Mouse (Mus musculus): Measurements from ENCODE around the gene Kcnd3. TPM values are rescaled to one million over a fixed set of nuclear protein-coding genes. Genes with fewer than 3 reads are reported as not detected.
"Not testable (repeated sequence)": the region's sequence is repeated elsewhere in the genome, so short reads cannot be mapped to it uniquely, and the experiment has no call there.

Kcnd3 gene
- polyA plus RNA-seq, 1 experiment from 2014 or later: 0.24 TPM

DNA sequence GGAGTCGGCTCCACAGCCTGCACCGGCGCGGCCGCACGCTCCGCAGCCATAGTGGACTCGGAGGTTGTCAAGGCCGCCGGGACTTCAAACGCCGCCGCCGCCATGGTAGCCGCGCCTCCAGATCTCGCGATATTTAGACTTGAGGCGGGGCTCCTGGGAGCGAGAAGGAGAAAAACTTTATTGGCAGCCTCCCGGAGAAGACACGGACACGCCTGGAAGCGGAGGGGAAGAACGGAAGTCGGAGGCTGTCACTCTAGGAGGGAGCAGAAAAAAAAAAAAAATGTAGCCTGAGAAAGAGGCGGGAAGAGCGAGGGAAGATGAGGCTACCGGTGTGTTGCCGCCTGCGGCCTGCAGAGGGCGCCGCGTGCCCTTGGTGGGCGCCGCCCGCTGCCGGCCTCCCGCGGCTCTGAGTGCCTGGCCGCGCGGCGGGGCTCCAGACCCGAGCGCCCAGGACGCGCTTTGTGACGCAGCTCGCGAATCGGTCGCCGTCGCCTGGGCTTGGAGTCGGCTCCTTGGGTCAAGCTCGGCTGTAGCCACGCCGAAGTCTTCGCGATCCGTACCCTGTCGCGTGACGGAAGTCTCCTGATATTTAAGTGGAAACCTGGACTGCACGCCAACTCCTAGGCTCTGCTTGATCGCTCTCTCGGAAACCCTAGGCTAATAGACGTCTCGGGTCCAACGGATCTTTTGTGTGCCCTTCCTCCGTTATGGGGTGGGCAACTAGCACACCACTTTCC, 235.4 kb downstream of the Kcnd3 start, which contains the start of gene Ddx20:
TSS of gene Ddx20 (minus strand) at position 251 of the 737 bp plus-strand sequence.
- peak within 1 kb of the TSS; percentile 79 for H3K27ac ChIP-seq
- peak within 1 kb of the TSS; percentile 71 for H3K4me2 ChIP-seq
- peak within 1 kb of the TSS; percentile 94 for H3K9ac ChIP-seq (replicated peaks)
- H3K4me3 ChIP-seq (replicated peaks): peak within 1 kb of the TSS; percentile 94
- H3K9me3 ChIP-seq: no peaks in the 10 kb centered on the region
- WGBS: under 1% methylated on average over 71 of the region's 72 CpGs
- H3K4me1 ChIP-seq (replicated peaks): peaks cover 9% of the 10 kb centered on the region
- peak; percentile 96 for ATAC-seq (ENCODE audit: insufficient number of reproducible peaks, insufficient read depth, low FRiP score, low TSS enrichment, low read depth)
- H3K36me3 ChIP-seq: peaks cover 24% of the 10 kb centered on the region
- no peaks in the 10 kb centered on the region for H3K27me3 ChIP-seq

DNA sequence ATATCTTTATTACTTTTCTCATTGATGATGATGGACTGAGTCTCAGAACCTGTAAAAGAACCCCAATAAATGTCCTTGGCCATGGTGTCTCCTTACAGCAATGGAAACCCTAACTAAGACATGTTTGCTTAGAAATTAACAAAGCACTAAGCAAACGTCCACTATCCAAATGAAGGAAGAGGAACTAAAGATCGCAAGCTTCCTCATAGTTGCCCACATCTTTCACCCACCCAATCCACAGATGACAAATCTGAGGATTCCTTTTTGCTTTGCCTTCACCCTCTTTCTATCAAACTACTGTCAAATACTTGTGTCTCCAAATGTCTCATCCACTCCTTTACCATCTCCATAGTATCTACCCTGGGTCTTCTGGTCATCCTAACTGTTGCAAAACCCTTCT, 236.4 kb downstream of the Kcnd3 start:
- Histone ChIP-seq H3K9me3 (no peaks in the 10 kb centered on the region), H3K9ac (replicated peaks) (no peak overlapping the region), H3K4me2 (no peak overlapping the region), H3K27me3 (0 out of 2 replicates have a peak, but pooled peaks cover 4% of the 10 kb centered on the region), H3K4me1 (replicated peaks) (peaks cover 9% of the 10 kb centered on the region), H3K36me3 (peaks cover 14% of the 10 kb centered on the region), H3K4me3 (replicated peaks) (no peak overlapping the region), H3K27ac (no peak overlapping the region)
- no peak for ATAC-seq (ENCODE audit: insufficient number of reproducible peaks, insufficient read depth, low FRiP score, low TSS enrichment, low read depth)
- WGBS: 89% methylated on average over 2 of the region's 2 CpGs

DNA sequence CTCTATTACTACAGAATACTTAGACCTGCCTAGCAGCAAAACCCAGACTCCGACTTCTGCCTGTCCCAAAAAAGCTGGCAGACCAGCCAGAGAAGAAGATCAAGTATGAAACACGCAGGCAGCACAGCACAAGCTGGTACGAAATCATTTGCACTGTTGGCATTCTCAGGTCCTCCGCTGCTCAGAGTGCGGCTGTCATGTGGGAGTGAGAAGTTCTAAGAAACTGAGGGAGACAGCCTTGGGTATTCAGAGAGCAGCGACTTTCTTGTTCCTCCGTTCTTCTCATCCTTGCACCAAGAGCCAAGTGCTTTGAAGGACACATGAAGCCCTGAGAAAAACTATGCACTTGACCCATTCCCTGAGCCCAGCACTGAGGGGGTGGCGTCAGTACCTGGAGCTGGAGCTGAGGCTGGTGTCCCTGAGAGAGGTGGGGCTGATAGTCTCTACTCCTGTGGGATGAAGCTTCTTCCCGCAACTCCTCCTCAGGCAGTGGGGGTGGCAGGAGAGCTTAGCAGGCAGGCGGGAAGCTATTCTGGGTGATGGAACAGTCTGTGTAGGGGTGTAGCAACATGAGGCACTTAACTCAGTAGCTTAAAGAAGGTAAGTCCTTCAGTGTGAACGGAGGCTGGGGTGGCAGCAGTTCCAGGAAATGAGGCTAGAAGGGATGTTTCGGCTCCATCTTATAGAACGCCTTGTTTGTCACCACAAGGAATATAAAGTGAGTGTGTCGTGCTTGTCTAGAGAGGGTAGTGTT, 241.4 kb downstream of the Kcnd3 start:
- no peak overlapping the region for H3K9ac ChIP-seq (replicated peaks)
- no peak overlapping the region for H3K4me3 ChIP-seq (replicated peaks)
- no peak for ATAC-seq (ENCODE audit: insufficient number of reproducible peaks, insufficient read depth, low FRiP score, low TSS enrichment, low read depth)
- H3K4me1 ChIP-seq (replicated peaks): no peaks in the 10 kb centered on the region; the same call in 1 of the 2 replicates
- no peaks in the 10 kb centered on the region for H3K36me3 ChIP-seq
- no peaks in the 10 kb centered on the region for H3K9me3 ChIP-seq
- H3K27ac ChIP-seq: no peak overlapping the region
- WGBS: 77% methylated on average over 14 of the region's 14 CpGs
- H3K4me2 ChIP-seq: no peak overlapping the region
- H3K27me3 ChIP-seq: peaks cover 48% of the 10 kb centered on the region

- Histone ChIP-seq H3K27ac (no peak overlapping the region), H3K9ac (replicated peaks) (no peak overlapping the region), H3K27me3 (peaks cover 48% of the 10 kb centered on the region), H3K4me3 (replicated peaks) (no peak overlapping the region), H3K36me3 (no peaks in the 10 kb centered on the region), H3K4me1 (replicated peaks) (no peaks in the 10 kb centered on the region; the same call in 1 of the 2 replicates), H3K4me2 (peak overlapping the region; percentile 40), H3K9me3 (no peaks in the 10 kb centered on the region)
- no peak for ATAC-seq (ENCODE audit: insufficient number of reproducible peaks, insufficient read depth, low FRiP score, low TSS enrichment, low read depth)
- WGBS: 36% methylated on average over 20 of the region's 20 CpGs
Observed at GRCm38 (mm10) chr3:105695476-105696386, 243.6 kb downstream of the Kcnd3 start.

DNA sequence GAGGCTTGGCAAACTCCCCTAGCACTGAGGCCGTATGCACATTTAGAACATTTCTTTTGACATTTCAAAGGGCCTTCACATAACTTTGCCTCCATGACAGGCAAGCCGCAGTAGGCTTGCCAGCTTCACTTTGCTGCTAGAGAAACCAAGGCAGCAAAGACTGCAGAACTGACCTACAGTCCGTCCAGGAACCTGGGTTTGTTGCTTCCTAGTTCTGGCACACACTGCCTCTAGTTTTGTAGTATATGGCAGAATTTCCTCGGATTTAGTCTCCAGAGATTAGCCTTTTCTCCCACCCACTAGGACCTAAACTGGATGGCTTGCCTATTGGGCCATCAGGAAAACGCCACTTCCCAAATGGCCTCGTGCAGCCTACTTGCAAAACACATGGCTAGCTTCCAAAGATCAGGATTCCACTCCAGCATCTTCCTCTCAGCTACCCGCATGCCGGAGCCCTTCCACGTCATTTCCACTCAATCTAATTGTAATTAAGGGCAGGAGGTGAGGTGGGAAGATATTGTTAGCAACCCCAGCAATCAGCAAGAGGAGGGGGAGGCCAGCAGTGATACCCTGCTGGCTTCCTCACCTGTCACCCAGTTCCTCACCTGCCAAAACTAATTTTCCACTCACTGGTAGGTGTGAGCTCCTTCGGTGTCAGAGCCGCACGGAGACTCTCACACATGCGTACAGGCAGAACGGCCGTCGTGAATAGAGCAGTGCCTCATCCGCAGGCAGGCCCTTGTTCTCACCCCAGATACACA, 244.4 kb downstream of the Kcnd3 start:
- peak overlapping the region; percentile 40 for H3K4me2 ChIP-seq
- no peaks in the 10 kb centered on the region for H3K36me3 ChIP-seq
- H3K9ac ChIP-seq (replicated peaks): no peak overlapping the region
- peaks cover 52% of the 10 kb centered on the region for H3K27me3 ChIP-seq
- no peak overlapping the region for H3K4me3 ChIP-seq (replicated peaks)
- no peak overlapping the region for H3K27ac ChIP-seq
- 69% methylated on average over 17 of the region's 17 CpGs for WGBS
- H3K4me1 ChIP-seq (replicated peaks): no peaks in the 10 kb centered on the region; the same call in 1 of the 2 replicates
- H3K9me3 ChIP-seq: no peaks in the 10 kb centered on the region
- no peak for ATAC-seq (ENCODE audit: insufficient number of reproducible peaks, insufficient read depth, low FRiP score, low TSS enrichment, low read depth)

- no peak overlapping the region for H3K27ac ChIP-seq
- no peaks in the 10 kb centered on the region for H3K36me3 ChIP-seq
- no peak overlapping the region for H3K4me2 ChIP-seq
- H3K9me3 ChIP-seq: no peaks in the 10 kb centered on the region
- peaks cover 54% of the 10 kb centered on the region for H3K27me3 ChIP-seq
- 60% methylated on average over 5 of the region's 5 CpGs for WGBS
- H3K4me1 ChIP-seq (replicated peaks): no peaks in the 10 kb centered on the region; the same call in 1 of the 2 replicates
- ATAC-seq (ENCODE audit: insufficient number of reproducible peaks, insufficient read depth, low FRiP score, low TSS enrichment, low read depth): no peak
- H3K4me3 ChIP-seq (replicated peaks): no peak overlapping the region
- no peak overlapping the region for H3K9ac ChIP-seq (replicated peaks)
Observed at GRCm38 (mm10) chr3:105697148-105697441, 245.0 kb downstream of the Kcnd3 start.

DNA sequence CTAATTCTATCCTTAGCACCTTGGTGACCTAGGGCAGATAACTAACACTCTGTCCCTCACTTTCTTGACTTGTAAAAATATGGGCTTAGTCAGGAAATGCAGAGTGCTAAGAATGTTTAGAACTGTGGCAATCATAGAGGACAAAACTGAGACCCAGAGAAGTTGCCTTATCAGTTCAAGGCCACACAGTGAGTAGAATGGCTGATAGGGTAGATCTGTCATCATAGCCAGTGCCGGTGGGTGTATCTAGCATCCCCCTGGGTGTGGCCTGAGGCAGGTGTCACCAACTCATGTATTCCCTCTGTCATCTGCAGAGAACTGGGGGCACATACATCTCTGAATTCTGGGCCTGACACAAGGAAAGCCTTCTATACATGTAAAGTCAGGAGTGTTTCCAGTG, 246.2 kb downstream of the Kcnd3 start:
- Histone ChIP-seq H3K4me1 (replicated peaks) (no peaks in the 10 kb centered on the region; the same call in 1 of the 2 replicates), H3K27me3 (peaks cover 61% of the 10 kb centered on the region), H3K4me3 (replicated peaks) (no peak overlapping the region), H3K27ac (no peak overlapping the region), H3K36me3 (no peaks in the 10 kb centered on the region), H3K4me2 (no peak overlapping the region), H3K9ac (replicated peaks) (no peak overlapping the region), H3K9me3 (no peaks in the 10 kb centered on the region)
- 85% methylated on average over 1 of the region's 1 CpGs for WGBS
- no peak for ATAC-seq (ENCODE audit: insufficient number of reproducible peaks, insufficient read depth, low FRiP score, low TSS enrichment, low read depth)

DNA sequence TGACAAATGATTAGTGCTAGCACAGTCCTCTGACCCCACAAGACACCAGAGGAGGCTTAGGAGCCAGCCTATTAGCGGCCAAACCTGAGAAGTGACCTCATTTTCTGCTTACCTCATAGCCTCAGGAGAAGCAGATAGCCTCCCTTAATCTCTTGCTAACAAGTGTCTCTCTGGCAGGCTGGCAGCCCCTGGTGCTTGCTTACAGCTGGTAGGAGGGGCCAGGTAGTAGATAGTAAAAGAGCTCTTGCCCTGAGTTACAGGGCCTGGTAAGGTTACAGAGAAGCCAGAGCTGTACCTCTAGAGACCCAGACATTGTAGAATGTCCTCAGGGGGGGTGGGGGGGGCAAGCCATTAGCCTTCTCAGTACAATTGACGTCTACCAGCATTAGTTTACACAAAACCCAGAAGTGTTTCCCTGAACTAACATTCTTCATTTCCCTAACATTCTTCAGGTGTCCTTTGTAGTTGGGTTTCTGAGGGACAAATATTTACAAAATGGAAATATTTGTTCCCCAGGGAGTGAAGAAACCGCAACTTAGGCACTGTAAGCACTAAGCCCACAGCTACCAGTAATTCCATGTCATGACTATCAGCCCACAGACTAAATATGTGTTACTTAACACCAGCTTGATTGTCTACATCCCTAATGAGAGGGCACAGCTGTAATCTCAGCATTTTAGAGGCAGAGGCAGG, 247.3 kb downstream of the Kcnd3 start:
- Histone ChIP-seq H3K9me3 (no peaks in the 10 kb centered on the region), H3K4me1 (replicated peaks) (peaks cover 4% of the 10 kb centered on the region), H3K36me3 (no peaks in the 10 kb centered on the region), H3K4me3 (replicated peaks) (no peak overlapping the region), H3K4me2 (no peak overlapping the region), H3K27ac (no peak overlapping the region), H3K9ac (replicated peaks) (no peak overlapping the region), H3K27me3 (peaks cover 59% of the 10 kb centered on the region)
- WGBS: 39% methylated on average over 3 of the region's 3 CpGs
- no peak for ATAC-seq (ENCODE audit: insufficient number of reproducible peaks, insufficient read depth, low FRiP score, low TSS enrichment, low read depth)

DNA sequence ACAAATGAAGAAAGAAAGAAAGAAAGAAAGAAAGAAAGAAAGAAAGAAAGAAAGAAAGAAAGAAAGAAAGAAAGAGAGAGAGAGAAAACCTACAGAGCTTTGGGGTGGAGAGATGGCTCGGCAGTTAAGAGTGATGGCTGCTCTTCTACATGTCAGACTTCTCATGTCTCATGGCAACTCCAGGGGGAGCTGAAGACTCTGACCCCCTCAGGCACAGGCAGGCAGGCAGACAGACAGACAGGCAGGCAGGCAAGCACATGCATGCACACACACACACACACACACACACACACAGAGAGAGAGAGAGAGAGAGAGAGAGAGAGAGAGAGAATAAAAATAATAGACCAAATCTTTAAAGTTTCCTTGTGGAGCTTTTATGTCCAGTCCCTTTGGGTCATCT, 248.7 kb downstream of the Kcnd3 start:
- not testable (repeated sequence) for H3K36me3 ChIP-seq; ATAC-seq (ENCODE audit: insufficient number of reproducible peaks, insufficient read depth, low FRiP score, low TSS enrichment, low read depth); H3K4me3 ChIP-seq (replicated peaks); H3K4me2 ChIP-seq; H3K27ac ChIP-seq; H3K9me3 ChIP-seq; H3K9ac ChIP-seq (replicated peaks)
- Histone ChIP-seq H3K4me1 (replicated peaks) (peaks cover 16% of the 10 kb centered on the region), H3K27me3 (peaks cover 54% of the 10 kb centered on the region)
- 38% methylated on average over 1 of the region's 1 CpGs for WGBS

- Histone ChIP-seq H3K27ac (no peak overlapping the region), H3K9ac (replicated peaks) (no peak overlapping the region), H3K9me3 (no peaks in the 10 kb centered on the region), H3K4me3 (replicated peaks) (no peak overlapping the region), H3K36me3 (no peaks in the 10 kb centered on the region), H3K4me2 (no peak overlapping the region), H3K27me3 (peaks cover 54% of the 10 kb centered on the region), H3K4me1 (replicated peaks) (peaks cover 16% of the 10 kb centered on the region)
- WGBS: 53% methylated on average over 5 of the region's 5 CpGs
- ATAC-seq (ENCODE audit: insufficient number of reproducible peaks, insufficient read depth, low FRiP score, low TSS enrichment, low read depth): no peak
Observed at GRCm38 (mm10) chr3:105701399-105701798, 249.3 kb downstream of the Kcnd3 start.

Measured in limb, embryonic 12.5 days (tissue).